Mouse (Mus musculus) limb, embryonic 14.5 days (tissue): ENCODE data around the gene Fads2. TPM values are rescaled to one million over a fixed set of nuclear protein-coding genes. Genes with fewer than 3 reads are reported as not detected.

Experiments used
- ATAC-seq: fragments of 200-750 bp; cut with Nextera tagmentation; 2 replicates; pipeline ENCODE4 v1.8.0; 2017; ENCODE audit warnings: low read depth, moderate number of reproducible peaks, moderate TSS enrichment; ENCODE audit not compliant: low FRiP score
- DNase-seq: peaks from one replicate; pipeline ENCODE4 v3.0.0-alpha.2; 2015; ENCODE audit warnings: low spot score
- H3K27ac ChIP-seq: fragments of 300-500 bp; sonication (generic); replicated peaks from 2 replicates; pipeline ENCODE4 v1.5.1; 2014; ENCODE audit warnings: low read depth, mild to moderate bottlenecking, low read length, moderate library complexity, mixed read lengths
- H3K27me3 ChIP-seq: fragments of 300-500 bp; sonication (generic); 2 replicates; pipeline ENCODE4 v1.6.1; 2014; ENCODE audit warnings: low read length, mixed read lengths; ENCODE audit not compliant: control insufficient read depth, insufficient read depth
- H3K36me3 ChIP-seq: fragments of 300-500 bp; sonication (generic); 2 replicates; pipeline ENCODE4 v1.6.1; 2014; ENCODE audit warnings: mild to moderate bottlenecking, low read length, moderate library complexity, mixed read lengths; ENCODE audit not compliant: control insufficient read depth, insufficient read depth
- H3K4me1 ChIP-seq: fragments of 300-500 bp; sonication (generic); 2 replicates; pipeline ENCODE4 v1.6.1; 2014; ENCODE audit warnings: antibody characterized with exemption, low read length, mixed read lengths; ENCODE audit not compliant: control insufficient read depth, insufficient read depth
- H3K4me2 ChIP-seq: fragments of 300-500 bp; sonication (generic); replicated peaks from 2 replicates; pipeline ENCODE4 v1.6.1; 2014; ENCODE audit warnings: low read depth, mild to moderate bottlenecking, low read length, moderate library complexity; ENCODE audit not compliant: severe bottlenecking
- H3K4me3 ChIP-seq: fragments of 300-500 bp; sonication (generic); replicated peaks from 2 replicates; pipeline ENCODE4 v1.5.1; 2014; ENCODE audit warnings: low read length
- H3K9ac ChIP-seq: fragments of 300-500 bp; sonication (generic); 2 replicates; pipeline ENCODE4 v1.6.1; 2014; ENCODE audit warnings: mild to moderate bottlenecking, low read depth, low read length, moderate library complexity; ENCODE audit not compliant: severe bottlenecking
- H3K9me3 ChIP-seq: fragments of 300-500 bp; sonication (generic); 2 replicates; pipeline ENCODE4 v1.6.1; 2016; ENCODE audit warnings: low read length; ENCODE audit not compliant: control insufficient read depth
- POLR2A ChIP-seq: fragments of 200-500 bp; IDR thresholded peaks from 2 replicates; pipeline ENCODE4 v1.8.0; 2012; ENCODE audit warnings: inconsistent platforms, mild to moderate bottlenecking, moderate library complexity, borderline replicate concordance; ENCODE audit not compliant: insufficient read depth, insufficient read length; ENCODE audit errors: extremely low read depth
- WGBS: fragments of 180-500 bp; shearing (Covaris S2); extraction: QIAGEN DNeasy Blood & Tissue Kit; methylation state at CpG from one replicate; pipeline ENCODE4 v1.1.7; 2014; 5-methylcytosine and 5-hydroxymethylcytosine counted together
- polyA plus RNA-seq, 2 experiments: library from polyadenylated mRNA; depleted of rRNA in 1 of 2; stranded (reverse) in 1 of 2; unstranded in 1 of 2; fragments of >200 nt; fragmentation: Nextera tagmentation in 1 of 2; extraction: Ambion mirVana in 1 of 2; gene quantifications; 2 replicates each; pipeline versions ENCODE4 v1.2.1 to v1.2.3; 2012 to 2014

Gene Fads2
- polyA plus RNA-seq, 2 experiments = 26.4 to 80.3 TPM

GRCm38 (mm10) chr19:10013913-10014312 lies 87.6 kb downstream of the Fads2 start:
- Histone ChIP-seq H3K4me2 (no peak overlapping the region), H3K4me1 (peaks cover 38% of the 10 kb centered on the region), H3K9me3 (no peaks in the 10 kb centered on the region), H3K9ac (no peak overlapping the region), H3K27me3 (no peaks in the 10 kb centered on the region), H3K27ac (peak overlapping the region; percentile 87), H3K36me3 (no peaks in the 10 kb centered on the region), H3K4me3 (no peak overlapping the region)
- 10% methylated on average over 5 of the region's 5 CpGs for WGBS
- ATAC-seq (peak; percentile 56), DNase-seq (peak; percentile 87)
- TF ChIP-seq POLR2A = no peak

GRCm38 (mm10) chr19:10013348-10013747 lies 88.2 kb downstream of the Fads2 start:
- peaks cover 34% of the 10 kb centered on the region for H3K4me1 ChIP-seq
- H3K36me3 ChIP-seq = no peaks in the 10 kb centered on the region
- WGBS = 11% methylated on average over 3 of the region's 3 CpGs
- H3K4me3 ChIP-seq = no peak overlapping the region
- H3K9me3 ChIP-seq = no peaks in the 10 kb centered on the region
- H3K9ac ChIP-seq = peak overlapping the region; percentile 4; the same call in 1 of the 2 replicates
- H3K27me3 ChIP-seq = no peaks in the 10 kb centered on the region
- DNase-seq = peak; percentile 23
- H3K27ac ChIP-seq = peak overlapping the region; percentile 87
- H3K4me2 ChIP-seq = peak overlapping the region; percentile 10; the same call in 1 of the 2 replicates
- no peak for TF ChIP-seq POLR2A
- peak; percentile 2; the same call in 1 of the 2 replicates for ATAC-seq

- Histone ChIP-seq H3K4me2 (peak overlapping the region; percentile 10; the same call in 1 of the 2 replicates), H3K4me1 (peaks cover 34% of the 10 kb centered on the region)
Measured at GRCm38 (mm10) chr19:10012827-10013278, 88.7 kb downstream of the Fads2 start.

More at GRCm38 (mm10) chr19:10012827-10013278, 88.7 kb downstream of the Fads2 start:
- Histone ChIP-seq H3K4me3 (no peak overlapping the region), H3K27ac (peak overlapping the region; percentile 87), H3K27me3 (no peaks in the 10 kb centered on the region), H3K9ac (peak overlapping the region; percentile 4; the same call in 1 of the 2 replicates), H3K36me3 (no peaks in the 10 kb centered on the region), H3K9me3 (no peaks in the 10 kb centered on the region)
- DNase-seq (peak; percentile 70), ATAC-seq (peak; percentile 60)
- no peak for TF ChIP-seq POLR2A
- 7% methylated on average over 6 of the region's 6 CpGs for WGBS

Other genes with a start within 250 kb of the Fads2 start
- gene Incenp, start 202.2 kb downstream of the Fads2 start, polyA plus RNA-seq (2012; rRNA removed) = 52.7 and 60.2 TPM in 2 replicates
- gene Incenp, start 202.2 kb downstream of the Fads2 start, polyA plus RNA-seq (2014; fragmentation: Nextera tagmentation; extraction: Ambion mirVana) = 69.1 and 82.9 TPM in 2 replicates
- gene Fth1, start 121.1 kb downstream of the Fads2 start, polyA plus RNA-seq (2012; rRNA removed) = 663 and 670 TPM in 2 replicates
- 1,538 and 1,580 TPM in 2 replicates for gene Fth1, start 121.1 kb downstream of the Fads2 start, polyA plus RNA-seq (2014; fragmentation: Nextera tagmentation; extraction: Ambion mirVana)
- gene Best1, start 100.1 kb downstream of the Fads2 start, polyA plus RNA-seq (2012; rRNA removed) = 1.5 and 1.7 TPM in 2 replicates
- 1.5 and 1.9 TPM in 2 replicates for gene Best1, start 100.1 kb downstream of the Fads2 start, polyA plus RNA-seq (2014; fragmentation: Nextera tagmentation; extraction: Ambion mirVana)
- 36.1 and 42.8 TPM in 2 replicates for gene Rab3il1, start 100.1 kb downstream of the Fads2 start, polyA plus RNA-seq (2012; rRNA removed)
- 43.9 and 49.6 TPM in 2 replicates for gene Rab3il1, start 100.1 kb downstream of the Fads2 start, polyA plus RNA-seq (2014; fragmentation: Nextera tagmentation; extraction: Ambion mirVana)
- 40.8 and 57.7 TPM in 2 replicates for gene Fads3, start 60.2 kb downstream of the Fads2 start, polyA plus RNA-seq (2012; rRNA removed)
- 10.6 and 11.5 TPM in 2 replicates for gene Fads3, start 60.2 kb downstream of the Fads2 start, polyA plus RNA-seq (2014; fragmentation: Nextera tagmentation; extraction: Ambion mirVana)
- 87.3 and 116 TPM in 2 replicates for gene Fads1, start 81.1 kb upstream of the Fads2 start, polyA plus RNA-seq (2012; rRNA removed)
- gene Fads1, start 81.1 kb upstream of the Fads2 start, polyA plus RNA-seq (2014; fragmentation: Nextera tagmentation; extraction: Ambion mirVana) = 81.1 and 81.3 TPM in 2 replicates
- 178 and 186 TPM in 2 replicates for gene Tmem258, start 102.3 kb upstream of the Fads2 start, polyA plus RNA-seq (2012; rRNA removed)
- 484 and 516 TPM in 2 replicates for gene Tmem258, start 102.3 kb upstream of the Fads2 start, polyA plus RNA-seq (2014; fragmentation: Nextera tagmentation; extraction: Ambion mirVana)
- gene Fen1, start 102.4 kb upstream of the Fads2 start, polyA plus RNA-seq (2012; rRNA removed) = 37.3 and 40.8 TPM in 2 replicates
- 58.2 and 61.2 TPM in 2 replicates for gene Fen1, start 102.4 kb upstream of the Fads2 start, polyA plus RNA-seq (2014; fragmentation: Nextera tagmentation; extraction: Ambion mirVana)
- gene Myrf, start 139.0 kb upstream of the Fads2 start, polyA plus RNA-seq (2012; rRNA removed) = 4.4 and 7.0 TPM in 2 replicates
- 1.1 and 1.4 TPM in 2 replicates for gene Myrf, start 139.0 kb upstream of the Fads2 start, polyA plus RNA-seq (2014; fragmentation: Nextera tagmentation; extraction: Ambion mirVana)
- 8.1 and 11.1 TPM in 2 replicates for gene Dagla, start 203.1 kb upstream of the Fads2 start, polyA plus RNA-seq (2012; rRNA removed)
- gene Dagla, start 203.1 kb upstream of the Fads2 start, polyA plus RNA-seq (2014; fragmentation: Nextera tagmentation; extraction: Ambion mirVana) = 2.4 and 2.8 TPM in 2 replicates